Mouse (Mus musculus) CD4-positive helper T cell, adult 2 months (primary cell): Measurements from ENCODE around the gene Vmn2r83.

Experiments
- DNase-seq: peaks from one replicate; pipeline ENCODE4 v3.0.0-alpha.2; 2012; ENCODE audit warnings: low read depth, missing footprints, low spot score

The Vmn2r83 gene

DNA sequence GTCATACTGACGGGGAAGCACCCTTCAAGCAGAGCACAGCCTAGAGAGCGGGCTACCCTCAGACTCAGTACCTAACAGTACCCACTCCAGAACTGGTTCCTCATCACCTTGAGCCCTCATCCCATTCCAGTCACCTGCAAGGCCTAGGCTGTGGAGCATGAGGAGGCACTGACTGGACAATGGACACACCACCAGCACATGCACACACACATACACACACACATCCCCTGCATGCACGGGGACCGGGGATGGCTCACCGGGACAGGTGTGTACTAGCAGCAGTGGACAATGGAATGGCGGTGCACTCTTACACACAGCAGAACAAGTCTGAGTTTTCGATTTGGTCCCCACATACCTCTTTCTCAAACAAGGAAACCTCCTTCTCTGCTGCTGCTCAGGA is 68.7 kb downstream of the Vmn2r83 start:
- no peak for DNase-seq

DNA sequence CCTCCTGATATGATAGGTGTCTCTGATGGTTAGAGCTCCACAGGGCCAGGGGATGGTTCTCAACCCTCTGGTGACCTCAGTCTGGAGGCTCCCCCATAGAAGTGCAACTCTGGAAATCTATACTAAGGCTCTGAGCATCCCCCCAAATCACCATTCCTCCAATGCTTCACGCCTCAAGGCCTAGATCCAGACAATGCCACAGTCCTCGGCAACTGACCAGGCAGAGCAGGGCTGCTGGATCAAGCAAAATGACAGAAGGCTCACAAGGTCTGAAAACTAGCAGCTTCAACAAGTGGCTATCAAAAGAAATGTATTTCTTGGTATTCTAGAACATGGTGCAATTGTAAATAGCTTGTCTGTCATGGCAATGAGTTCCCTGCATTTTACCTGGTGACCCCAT is 69.2 kb downstream of the Vmn2r83 start:
- no peak for DNase-seq

DNA sequence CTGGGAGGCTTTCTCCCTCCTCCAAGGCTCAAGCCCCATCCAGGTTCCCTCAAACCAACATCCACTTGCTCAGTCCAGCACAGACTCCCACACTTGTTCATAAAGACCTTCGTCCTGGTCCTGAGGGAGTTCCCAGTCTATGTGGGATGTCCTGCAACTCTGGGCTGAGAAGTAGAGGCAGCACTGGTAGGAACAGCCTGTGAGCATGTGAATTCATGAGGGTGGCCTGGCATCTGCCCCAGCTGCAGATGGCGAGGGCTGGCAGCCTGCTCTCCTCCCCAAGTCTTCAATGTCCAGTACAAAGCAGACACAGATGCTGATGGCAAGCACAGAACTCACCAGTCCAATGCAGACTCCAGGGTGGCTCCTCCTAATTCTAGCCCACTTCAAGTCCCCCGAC is 69.8 kb downstream of the Vmn2r83 start:
- no peak for DNase-seq

DNA sequence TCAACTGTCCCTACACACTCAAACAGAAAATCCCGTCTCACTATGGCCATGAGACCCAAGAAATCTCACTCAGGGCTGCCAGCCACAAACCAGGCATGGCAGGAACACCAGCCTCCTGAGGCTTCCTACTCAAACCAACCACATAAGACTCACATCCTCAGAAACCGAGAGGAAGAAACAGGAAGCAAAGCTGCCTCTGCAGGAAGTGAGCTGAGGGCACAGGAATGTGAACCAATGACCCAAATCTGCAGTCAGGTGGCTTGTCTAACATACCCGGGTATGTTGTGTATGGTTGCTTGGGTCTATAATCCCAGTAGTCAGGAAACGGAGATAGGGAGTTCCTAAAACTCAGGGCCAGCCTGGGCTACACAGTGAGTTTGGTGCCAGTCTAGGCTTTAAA is 70.3 kb downstream of the Vmn2r83 start:
- DNase-seq, result no peak

DNA sequence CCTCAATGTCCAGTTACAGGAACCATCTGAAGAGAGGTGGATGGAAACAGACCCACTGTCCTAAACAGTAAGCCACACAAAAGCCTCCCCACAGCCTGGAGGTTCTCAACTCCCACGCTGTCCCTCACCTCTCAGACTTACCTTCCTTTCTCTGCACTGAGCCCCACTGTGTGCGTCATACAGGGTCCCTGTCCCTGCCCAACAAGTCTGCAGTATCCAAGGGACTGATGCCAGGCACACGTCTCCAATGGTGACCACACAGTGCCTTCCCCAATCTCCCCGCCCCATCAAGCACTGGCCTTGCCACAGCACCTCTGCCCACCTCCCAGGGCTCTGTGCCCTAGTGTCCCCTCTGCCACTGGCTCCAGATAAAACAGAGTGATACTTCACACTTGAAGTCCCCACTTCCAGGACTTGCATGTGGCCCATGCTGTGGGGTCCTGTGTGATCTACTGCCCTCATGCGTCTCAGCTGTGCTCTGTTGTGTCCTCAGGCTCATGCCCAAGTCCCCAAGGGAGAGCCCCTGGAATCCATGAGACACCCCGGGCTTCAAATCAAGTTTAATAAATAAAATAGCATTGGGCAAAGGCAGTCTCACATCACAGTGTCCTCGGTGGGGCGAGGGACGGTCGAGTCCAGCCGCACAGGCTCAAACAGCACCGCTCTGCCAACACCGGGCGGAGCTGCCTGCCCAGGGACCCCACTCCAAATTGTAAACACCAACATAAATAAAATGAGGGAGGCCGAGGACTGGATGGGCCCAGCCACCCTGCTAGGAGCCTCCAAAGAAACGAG is 71.4 kb downstream of the Vmn2r83 start:
- DNase-seq, result no peak

DNA sequence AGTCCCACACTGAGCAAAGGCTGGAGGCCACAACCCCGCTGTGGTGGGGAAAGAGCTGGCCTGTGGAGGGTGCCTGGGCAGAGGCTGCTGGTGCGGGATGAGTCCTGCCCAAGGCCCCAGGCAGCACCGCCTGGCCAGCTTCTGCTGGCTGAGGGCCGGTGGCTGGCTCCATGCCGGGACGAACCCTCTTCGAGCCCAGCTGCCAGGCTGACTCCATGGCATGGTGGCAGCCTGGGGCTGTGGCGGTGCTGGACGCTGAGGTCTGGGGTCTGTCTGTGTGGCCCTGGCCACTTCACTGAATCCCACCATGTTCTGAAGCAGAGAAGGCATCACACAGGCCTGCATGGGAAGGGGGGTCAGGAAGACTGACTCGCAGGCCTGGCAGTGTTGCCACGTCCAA is 72.2 kb downstream of the Vmn2r83 start:
- no peak for DNase-seq

DNA sequence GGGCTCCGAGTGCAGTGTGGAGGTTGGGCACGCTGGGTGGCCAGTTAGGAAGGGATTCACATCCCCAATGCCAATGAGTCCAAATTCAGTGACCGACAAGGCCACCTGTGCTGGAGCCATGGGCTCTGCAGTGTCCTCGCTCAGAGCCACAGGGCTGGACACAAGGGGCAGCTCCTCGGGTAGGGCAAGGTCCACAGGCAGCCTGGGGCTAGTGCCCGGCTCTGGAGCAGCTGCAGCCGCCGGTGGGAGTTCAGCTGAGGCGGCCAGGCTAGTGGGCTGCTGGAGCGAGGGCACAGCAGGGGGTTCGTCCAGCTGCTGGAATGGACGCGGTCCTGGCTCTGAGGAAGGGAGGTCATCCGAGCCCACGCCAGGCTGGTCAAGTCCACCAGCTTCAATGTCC is 73.0 kb downstream of the Vmn2r83 start:
- no peak for DNase-seq

DNA sequence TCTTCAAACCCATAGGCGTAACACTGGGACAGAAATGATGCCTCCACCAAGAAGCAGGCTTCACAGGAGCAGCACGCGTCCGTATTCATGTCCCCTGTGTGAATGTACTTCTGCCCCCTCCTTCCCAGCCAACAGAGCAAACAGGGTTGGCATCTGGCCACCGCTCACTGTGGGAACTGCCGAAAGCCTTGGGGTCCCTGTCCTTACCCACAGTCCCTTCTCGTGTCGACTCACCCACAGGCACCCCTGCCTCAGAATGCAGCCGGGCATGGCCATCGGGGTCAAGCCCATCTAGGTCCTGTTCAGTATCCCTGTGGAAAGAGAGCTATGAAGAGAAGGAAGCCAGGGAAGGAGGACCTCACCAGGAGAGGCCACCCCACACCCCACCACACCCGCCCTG is 73.6 kb downstream of the Vmn2r83 start:
- DNase-seq, result no peak
